Mouse (Mus musculus) testis, adult 2 months (tissue): ENCODE measurements around the gene Timd2.

Source experiments
- CTCF ChIP-seq: fragments of 200-500 bp; IDR thresholded peaks from 2 replicates; pipeline ENCODE4 v1.5.1; 2012; ENCODE audit warnings: low read depth, mild to moderate bottlenecking, inconsistent platforms, low read length, moderate library complexity; ENCODE audit not compliant: control insufficient read depth, insufficient read depth, insufficient replicate concordance
- POLR2A ChIP-seq: fragments of 200-500 bp; IDR thresholded peaks from 2 replicates; pipeline ENCODE4 v1.6.1; 2012; ENCODE audit warnings: low read depth, mild to moderate bottlenecking, inconsistent platforms, low read length, moderate library complexity; ENCODE audit not compliant: control insufficient read depth

GRCm38 (mm10) chr11:46754669-46755068 is 47.8 kb upstream of the Timd2 start:
- TF ChIP-seq CTCF (no peak), POLR2A (no peak)
